Mouse (Mus musculus): ENCODE results near the gene Clip1. TPM values are rescaled to one million over a fixed set of nuclear protein-coding genes. Genes with fewer than 3 reads are reported as not detected.

Gene Clip1
- polyA plus RNA-seq, 1 experiment from 2014 or later = 12.2 TPM

- no peak for DNase-seq
- no peak overlapping the region for H3K9ac ChIP-seq (replicated peaks)
- no peaks in the 10 kb centered on the region for H3K27me3 ChIP-seq (ENCODE audit: insufficient read depth, low read length)
- no peak for ATAC-seq
- no peak overlapping the region for H3K4me3 ChIP-seq (ENCODE audit: low read depth, low read length)
- H3K4me1 ChIP-seq (ENCODE audit: insufficient read depth) = peaks cover 13% of the 10 kb centered on the region
- H3K27ac ChIP-seq (ENCODE audit: low read depth) = no peak overlapping the region
- H3K36me3 ChIP-seq (replicated peaks; ENCODE audit: insufficient read depth, low read length) = peaks cover 32% of the 10 kb centered on the region
- no peaks in the 10 kb centered on the region for H3K9me3 ChIP-seq (ENCODE audit: low read length)
- WGBS (ENCODE audit: insufficient replicate concordance) = 68% methylated on average over 3 of the region's 3 CpGs
- no peak overlapping the region for H3K4me2 ChIP-seq (ENCODE audit: low read depth, low read length)
- TF ChIP-seq EP300 (IDR thresholded peaks at IDR 0.05; ENCODE audit: low read depth) (no peak), CTCF (IDR thresholded peaks at IDR 0.05; ENCODE audit: low read depth) (no peak)
Observed at GRCm38 (mm10) chr5:123576696-123577095, 107.7 kb downstream of the Clip1 start.

- peak overlapping the region; percentile 52 for H3K4me2 ChIP-seq (ENCODE audit: low read depth, low read length)
- DNase-seq = no peak
- H3K27ac ChIP-seq (ENCODE audit: low read depth) = no peak overlapping the region
- WGBS (ENCODE audit: insufficient replicate concordance) = 51% methylated on average over 8 of the region's 8 CpGs
- peak overlapping the region; percentile 98 for H3K4me3 ChIP-seq (ENCODE audit: low read depth, low read length)
- peak; percentile 16 for ATAC-seq
- H3K9me3 ChIP-seq (ENCODE audit: low read length) = no peaks in the 10 kb centered on the region
- H3K4me1 ChIP-seq (ENCODE audit: insufficient read depth) = peaks cover 16% of the 10 kb centered on the region
- H3K36me3 ChIP-seq (replicated peaks; ENCODE audit: insufficient read depth, low read length) = peaks cover 22% of the 10 kb centered on the region
- no peaks in the 10 kb centered on the region for H3K27me3 ChIP-seq (ENCODE audit: insufficient read depth, low read length)
- TF ChIP-seq CTCF (IDR thresholded peaks at IDR 0.05; ENCODE audit: low read depth) (no peak), EP300 (IDR thresholded peaks at IDR 0.05; ENCODE audit: low read depth) (no peak)
- H3K9ac ChIP-seq (replicated peaks) = no peak overlapping the region
Observed at GRCm38 (mm10) chr5:123573362-123573761, 111.1 kb downstream of the Clip1 start.

GRCm38 (mm10) chr5:123572357-123573186 lies 111.8 kb downstream of the Clip1 start, which contains the start of gene Vps33a:
Vps33a (minus strand) TSS chr5:123573038.
- TF ChIP-seq EP300 (IDR thresholded peaks at IDR 0.05; ENCODE audit: low read depth) = no peak
- 0 out of 2 replicates have a peak, but pooled peaks have one; percentile 4 for TF ChIP-seq CTCF (IDR thresholded peaks at IDR 0.05; ENCODE audit: low read depth)
- Histone ChIP-seq H3K4me2 (ENCODE audit: low read depth, low read length) (peak within 1 kb of the TSS; percentile 93), H3K4me1 (ENCODE audit: insufficient read depth) (peaks cover 16% of the 10 kb centered on the region), H3K27ac (ENCODE audit: low read depth) (peak within 1 kb of the TSS; percentile 87), H3K4me3 (ENCODE audit: low read depth, low read length) (peak within 1 kb of the TSS; percentile 98), H3K27me3 (ENCODE audit: insufficient read depth, low read length) (no peaks in the 10 kb centered on the region), H3K9ac (replicated peaks) (peak within 1 kb of the TSS; percentile 96), H3K36me3 (replicated peaks; ENCODE audit: insufficient read depth, low read length) (peaks cover 18% of the 10 kb centered on the region), H3K9me3 (ENCODE audit: low read length) (no peaks in the 10 kb centered on the region)
- ATAC-seq (peak; percentile 94), DNase-seq (peak; percentile 99)
- under 1% methylated on average over 42 of the region's 54 CpGs for WGBS (ENCODE audit: insufficient replicate concordance)

GRCm38 (mm10) chr5:123561128-123561527 lies 123.3 kb downstream of the Clip1 start:
- ATAC-seq = no peak
- no peak overlapping the region for H3K27ac ChIP-seq (ENCODE audit: low read depth)
- peaks cover 58% of the 10 kb centered on the region for H3K36me3 ChIP-seq (replicated peaks; ENCODE audit: insufficient read depth, low read length)
- no peaks in the 10 kb centered on the region for H3K9me3 ChIP-seq (ENCODE audit: low read length)
- no peak overlapping the region for H3K4me3 ChIP-seq (ENCODE audit: low read depth, low read length)
- TF ChIP-seq EP300 (IDR thresholded peaks at IDR 0.05; ENCODE audit: low read depth) (no peak), CTCF (IDR thresholded peaks at IDR 0.05; ENCODE audit: low read depth) (no peak)
- DNase-seq = no peak
- WGBS (ENCODE audit: insufficient replicate concordance) = 89% methylated on average over 11 of the region's 11 CpGs
- no peak overlapping the region for H3K9ac ChIP-seq (replicated peaks)
- H3K27me3 ChIP-seq (ENCODE audit: insufficient read depth, low read length) = no peaks in the 10 kb centered on the region
- H3K4me2 ChIP-seq (ENCODE audit: low read depth, low read length) = no peak overlapping the region
- 0 out of 2 replicates have a peak, but pooled peaks cover 4% of the 10 kb centered on the region for H3K4me1 ChIP-seq (ENCODE audit: insufficient read depth)

- ATAC-seq = no peak
- WGBS (ENCODE audit: insufficient replicate concordance) = 89% methylated on average over 8 of the region's 8 CpGs
- TF ChIP-seq CTCF (IDR thresholded peaks at IDR 0.05; ENCODE audit: low read depth) (no peak), EP300 (IDR thresholded peaks at IDR 0.05; ENCODE audit: low read depth) (no peak)
- 0 out of 2 replicates have a peak, but pooled peaks cover 4% of the 10 kb centered on the region for H3K4me1 ChIP-seq (ENCODE audit: insufficient read depth)
- H3K4me3 ChIP-seq (ENCODE audit: low read depth, low read length) = no peak overlapping the region
- no peak overlapping the region for H3K4me2 ChIP-seq (ENCODE audit: low read depth, low read length)
- DNase-seq = no peak
- no peaks in the 10 kb centered on the region for H3K9me3 ChIP-seq (ENCODE audit: low read length)
- H3K27ac ChIP-seq (ENCODE audit: low read depth) = no peak overlapping the region
- peaks cover 47% of the 10 kb centered on the region for H3K36me3 ChIP-seq (replicated peaks; ENCODE audit: insufficient read depth, low read length)
- H3K27me3 ChIP-seq (ENCODE audit: insufficient read depth, low read length) = no peaks in the 10 kb centered on the region
- no peak overlapping the region for H3K9ac ChIP-seq (replicated peaks)
Observed at GRCm38 (mm10) chr5:123559588-123559987, 124.8 kb downstream of the Clip1 start.

GRCm38 (mm10) chr5:123556451-123556850 lies 128.0 kb downstream of the Clip1 start:
- DNase-seq (peak; percentile 30), ATAC-seq (no peak)
- H3K4me3 ChIP-seq (ENCODE audit: low read depth, low read length) = no peak overlapping the region
- H3K4me2 ChIP-seq (ENCODE audit: low read depth, low read length) = no peak overlapping the region
- no peaks in the 10 kb centered on the region for H3K9me3 ChIP-seq (ENCODE audit: low read length)
- no peak overlapping the region for H3K9ac ChIP-seq (replicated peaks)
- no peaks in the 10 kb centered on the region for H3K27me3 ChIP-seq (ENCODE audit: insufficient read depth, low read length)
- no peak overlapping the region for H3K27ac ChIP-seq (ENCODE audit: low read depth)
- TF ChIP-seq CTCF (IDR thresholded peaks at IDR 0.05; ENCODE audit: low read depth) (no peak), EP300 (IDR thresholded peaks at IDR 0.05; ENCODE audit: low read depth) (no peak)
- peaks cover 31% of the 10 kb centered on the region for H3K36me3 ChIP-seq (replicated peaks; ENCODE audit: insufficient read depth, low read length)
- H3K4me1 ChIP-seq (ENCODE audit: insufficient read depth) = no peaks in the 10 kb centered on the region
- 74% methylated on average over 2 of the region's 2 CpGs for WGBS (ENCODE audit: insufficient replicate concordance)
